Mouse (Mus musculus): ENCODE measurements at regions not wholly inside any gene's neighbourhood (a gene's known extent, or its start where the extent isn't known, plus 50 kb on each side); places are given as distances from the start of the nearest gene placed in this dataset.
"Not testable (repeated sequence)": the region's sequence is repeated elsewhere in the genome, so short reads cannot be mapped to it uniquely, and the experiment has no call there.

DNA sequence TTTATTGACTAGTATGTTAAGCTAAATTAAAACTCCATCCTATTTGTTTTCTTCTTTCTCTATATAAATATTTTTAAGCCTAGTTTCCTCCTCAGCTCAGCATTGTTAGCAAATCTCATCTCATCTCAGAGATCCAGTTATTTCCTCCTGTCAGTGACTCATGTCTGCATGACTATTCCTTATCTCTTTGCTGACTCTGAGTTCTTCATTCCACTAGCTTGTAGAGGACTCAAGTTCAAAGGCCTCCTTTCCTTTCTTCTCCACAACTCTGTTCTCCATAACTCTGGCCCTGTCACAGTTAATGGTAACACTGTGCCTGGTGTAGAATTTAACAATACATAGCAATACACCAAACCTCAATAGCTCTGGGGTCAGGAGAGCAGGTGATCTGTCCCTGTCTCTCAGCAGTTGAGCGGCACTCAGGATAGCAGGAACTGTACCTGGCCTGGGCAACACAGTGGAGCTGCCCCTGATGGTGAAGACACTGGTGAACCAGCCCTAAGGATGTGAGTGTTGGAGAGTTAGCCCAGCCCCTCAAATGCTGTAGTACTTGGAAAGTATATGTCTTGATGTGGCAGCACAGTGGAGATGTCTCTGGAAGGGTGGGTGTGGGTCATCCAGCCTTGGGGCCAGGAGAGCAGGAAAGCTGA lies 213.3 kb upstream of the Atp10a start:
- H3K36me3 ChIP-seq: no peaks in the 10 kb centered on the region
- no peak for ATAC-seq (ENCODE audit: insufficient number of reproducible peaks, low FRiP score, low TSS enrichment, low read depth)
- H3K4me3 ChIP-seq: no peak overlapping the region
- H3K27me3 ChIP-seq: no peaks in the 10 kb centered on the region
- no peaks in the 10 kb centered on the region for H3K4me1 ChIP-seq
- H3K9me3 ChIP-seq: no peaks in the 10 kb centered on the region
- no peak overlapping the region for H3K27ac ChIP-seq
- H3K9ac ChIP-seq: no peak overlapping the region
- no peak overlapping the region for H3K4me2 ChIP-seq
- 89% methylated on average over 1 of the region's 1 CpGs for WGBS

DNA sequence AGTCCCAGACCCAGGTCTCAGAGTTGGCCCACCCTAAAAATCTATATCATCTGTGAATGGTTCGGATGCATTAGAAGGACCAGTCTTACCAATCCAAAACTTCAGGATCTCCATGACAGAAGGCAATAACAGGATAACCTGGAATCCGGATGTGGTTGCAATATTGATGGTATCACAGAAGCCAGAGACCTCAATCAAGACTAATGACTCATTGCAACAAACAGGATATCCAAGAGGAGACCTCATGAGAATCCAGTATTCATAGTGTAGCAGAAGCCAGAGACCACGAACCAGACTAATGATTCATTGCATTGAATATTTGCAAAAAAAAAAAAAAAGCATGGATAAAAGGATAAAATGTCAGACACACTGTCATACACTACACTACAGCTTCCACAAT lies 212.7 kb upstream of the Atp10a start:
- no peaks in the 10 kb centered on the region for H3K27me3 ChIP-seq
- no peak for ATAC-seq (ENCODE audit: insufficient number of reproducible peaks, low FRiP score, low TSS enrichment, low read depth)
- no peaks in the 10 kb centered on the region for H3K4me1 ChIP-seq
- H3K4me3 ChIP-seq: no peak overlapping the region
- no peaks in the 10 kb centered on the region for H3K36me3 ChIP-seq
- no peak overlapping the region for H3K9ac ChIP-seq
- H3K27ac ChIP-seq: no peak overlapping the region
- H3K4me2 ChIP-seq: no peak overlapping the region
- WGBS: 81% methylated on average over 3 of the region's 3 CpGs
- no peaks in the 10 kb centered on the region for H3K9me3 ChIP-seq

DNA sequence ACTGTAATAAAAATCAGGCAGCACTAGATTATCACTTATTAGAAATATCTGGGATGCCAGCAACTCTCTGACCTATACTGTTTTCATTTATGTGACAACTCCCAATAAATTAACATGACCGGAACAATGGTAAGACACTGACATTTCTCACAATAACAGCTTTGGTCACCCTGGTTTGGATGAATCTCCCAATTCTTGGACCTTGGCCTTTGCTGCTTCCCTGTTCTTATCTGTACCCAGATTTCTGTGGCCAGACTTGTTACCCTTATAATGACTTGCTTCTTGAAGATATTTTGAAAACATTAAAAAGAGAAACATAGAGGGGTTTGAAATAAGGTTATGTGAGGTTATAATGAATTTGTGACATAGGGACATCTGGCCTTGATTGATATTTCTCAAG lies 210.2 kb upstream of the Atp10a start:
- Histone ChIP-seq H3K27ac (no peak overlapping the region), H3K4me1 (no peaks in the 10 kb centered on the region), H3K4me3 (no peak overlapping the region), H3K4me2 (no peak overlapping the region), H3K36me3 (no peaks in the 10 kb centered on the region), H3K27me3 (no peaks in the 10 kb centered on the region), H3K9ac (no peak overlapping the region), H3K9me3 (no peaks in the 10 kb centered on the region)
- 96% methylated on average over 1 of the region's 1 CpGs for WGBS
- ATAC-seq (ENCODE audit: insufficient number of reproducible peaks, low FRiP score, low TSS enrichment, low read depth): no peak

DNA sequence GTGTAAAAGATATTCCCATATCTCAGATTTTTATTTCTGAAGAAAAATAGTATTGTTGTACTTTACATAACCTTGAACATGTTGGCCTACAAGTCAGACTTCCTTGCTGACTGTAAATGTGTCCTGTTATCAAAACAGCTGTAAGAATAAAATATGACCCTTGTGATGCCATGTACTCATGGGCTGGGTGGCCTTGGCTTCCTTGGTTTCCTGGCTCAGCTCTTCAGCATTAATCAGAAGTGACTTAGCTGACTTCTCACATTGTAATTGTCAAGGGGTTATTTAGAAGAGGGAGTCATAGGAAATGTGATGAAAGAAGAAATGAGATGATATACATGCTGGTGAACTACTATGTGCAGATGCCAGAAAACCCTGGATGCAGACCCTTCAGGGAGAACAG lies 209.7 kb upstream of the Atp10a start:
- H3K4me1 ChIP-seq: no peaks in the 10 kb centered on the region
- H3K4me2 ChIP-seq: no peak overlapping the region
- ATAC-seq (ENCODE audit: insufficient number of reproducible peaks, low FRiP score, low TSS enrichment, low read depth): no peak
- H3K27ac ChIP-seq: no peak overlapping the region
- H3K27me3 ChIP-seq: no peaks in the 10 kb centered on the region
- H3K9me3 ChIP-seq: no peaks in the 10 kb centered on the region
- H3K9ac ChIP-seq: no peak overlapping the region
- no peaks in the 10 kb centered on the region for H3K36me3 ChIP-seq
- no peak overlapping the region for H3K4me3 ChIP-seq

DNA sequence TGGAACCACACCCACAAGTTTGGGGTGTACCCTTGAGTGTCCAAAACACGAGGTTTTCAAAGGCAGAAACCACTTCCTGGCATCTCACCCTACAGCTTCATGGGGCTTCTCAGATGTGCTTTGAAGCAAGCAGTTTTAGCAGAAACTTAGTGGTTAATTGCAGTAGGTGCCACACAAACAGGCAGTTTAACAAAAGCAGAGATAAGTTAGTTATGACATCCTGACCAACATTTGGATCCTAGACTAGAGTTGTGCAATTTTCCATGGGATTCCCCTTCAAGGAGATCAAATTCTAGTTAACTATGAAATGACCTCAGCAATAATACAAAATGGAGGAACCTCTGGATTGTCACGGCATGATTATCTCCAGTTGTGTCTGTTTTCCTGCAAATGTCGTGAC lies 207.2 kb upstream of the Atp10a start:
- Histone ChIP-seq H3K27me3 (no peaks in the 10 kb centered on the region), H3K9ac (no peak overlapping the region), H3K4me1 (no peaks in the 10 kb centered on the region), H3K36me3 (no peaks in the 10 kb centered on the region), H3K4me2 (no peak overlapping the region), H3K27ac (no peak overlapping the region), H3K9me3 (no peaks in the 10 kb centered on the region), H3K4me3 (no peak overlapping the region)
- WGBS: 55% methylated on average over 3 of the region's 3 CpGs
- no peak for ATAC-seq (ENCODE audit: insufficient number of reproducible peaks, low FRiP score, low TSS enrichment, low read depth)

DNA sequence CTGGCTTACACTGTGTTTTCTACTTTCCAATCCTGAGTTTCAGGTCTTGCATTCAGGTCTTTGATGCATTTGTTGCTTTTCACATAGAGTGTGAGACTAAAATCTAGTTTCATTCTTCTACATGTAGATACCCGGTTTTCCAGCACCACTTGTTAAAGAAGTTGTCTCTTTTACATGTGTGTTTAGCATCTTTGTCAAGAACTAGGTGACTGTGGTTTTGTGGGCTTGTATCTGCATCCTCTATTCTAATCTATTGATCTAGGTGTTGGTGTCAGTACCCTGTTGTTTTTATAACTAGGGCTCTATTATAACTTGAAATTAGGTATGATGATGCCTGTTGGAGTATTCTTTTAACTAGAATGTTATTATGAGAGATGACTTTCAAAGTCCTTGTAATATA lies 204.0 kb upstream of the Atp10a start:
- Histone ChIP-seq H3K4me1 (no peaks in the 10 kb centered on the region), H3K27ac (no peak overlapping the region), H3K4me2 (no peak overlapping the region), H3K9me3 (no peaks in the 10 kb centered on the region), H3K36me3 (no peaks in the 10 kb centered on the region), H3K27me3 (no peaks in the 10 kb centered on the region), H3K9ac (no peak overlapping the region), H3K4me3 (no peak overlapping the region)
- 61% methylated on average over 1 of the region's 1 CpGs for WGBS
- ATAC-seq (ENCODE audit: insufficient number of reproducible peaks, low FRiP score, low TSS enrichment, low read depth): no peak

DNA sequence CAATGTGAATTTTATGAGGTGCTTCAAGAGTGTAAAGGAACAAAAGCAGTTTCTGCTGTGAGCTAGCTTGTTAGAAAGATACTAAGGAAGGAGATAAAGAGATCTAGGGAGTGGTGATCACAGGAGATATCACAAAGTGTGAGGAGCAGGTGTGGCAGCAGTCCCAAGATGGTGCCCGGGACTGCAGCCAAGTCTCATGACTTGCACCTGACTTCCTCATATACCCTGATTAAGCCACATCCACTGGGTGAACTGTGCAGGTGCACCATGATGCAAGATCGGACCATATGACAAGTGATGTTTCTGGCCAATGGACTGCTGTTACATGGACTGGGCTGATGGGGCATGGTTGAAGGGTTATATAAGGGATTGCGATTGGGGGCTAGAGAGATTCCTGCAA lies 197.8 kb upstream of the Atp10a start:
- WGBS: 92% methylated on average over 3 of the region's 3 CpGs
- H3K36me3 ChIP-seq; H3K9ac ChIP-seq; ATAC-seq (ENCODE audit: insufficient number of reproducible peaks, low FRiP score, low TSS enrichment, low read depth); H3K9me3 ChIP-seq; H3K4me2 ChIP-seq; H3K4me1 ChIP-seq; H3K27ac ChIP-seq; H3K4me3 ChIP-seq; H3K27me3 ChIP-seq: not testable (repeated sequence)

DNA sequence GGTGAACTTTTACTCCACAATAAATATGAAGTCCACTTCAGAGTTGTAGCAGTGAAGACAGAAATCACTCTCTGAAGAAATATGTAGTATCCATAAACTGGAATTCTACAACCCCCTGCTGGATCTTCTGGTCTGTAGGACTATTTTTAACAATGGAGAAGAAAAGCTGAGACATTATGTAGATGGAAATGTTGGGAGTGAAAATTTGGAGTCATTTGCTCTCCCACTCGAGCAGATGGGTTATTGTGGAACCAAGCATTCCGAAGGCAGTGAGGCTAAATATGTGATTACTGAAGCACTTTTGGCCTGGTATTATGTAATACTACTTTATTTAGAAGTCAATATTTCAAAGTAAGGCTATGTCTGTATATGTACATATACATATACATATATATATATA lies 195.0 kb upstream of the Atp10a start:
- no peaks in the 10 kb centered on the region for H3K36me3 ChIP-seq
- ATAC-seq (ENCODE audit: insufficient number of reproducible peaks, low FRiP score, low TSS enrichment, low read depth): no peak
- no peaks in the 10 kb centered on the region for H3K4me1 ChIP-seq
- H3K27me3 ChIP-seq: no peaks in the 10 kb centered on the region
- no peaks in the 10 kb centered on the region for H3K9me3 ChIP-seq
- no peak overlapping the region for H3K27ac ChIP-seq
- H3K9ac ChIP-seq: no peak overlapping the region
- 82% methylated on average over 2 of the region's 2 CpGs for WGBS
- no peak overlapping the region for H3K4me3 ChIP-seq
- H3K4me2 ChIP-seq: no peak overlapping the region

DNA sequence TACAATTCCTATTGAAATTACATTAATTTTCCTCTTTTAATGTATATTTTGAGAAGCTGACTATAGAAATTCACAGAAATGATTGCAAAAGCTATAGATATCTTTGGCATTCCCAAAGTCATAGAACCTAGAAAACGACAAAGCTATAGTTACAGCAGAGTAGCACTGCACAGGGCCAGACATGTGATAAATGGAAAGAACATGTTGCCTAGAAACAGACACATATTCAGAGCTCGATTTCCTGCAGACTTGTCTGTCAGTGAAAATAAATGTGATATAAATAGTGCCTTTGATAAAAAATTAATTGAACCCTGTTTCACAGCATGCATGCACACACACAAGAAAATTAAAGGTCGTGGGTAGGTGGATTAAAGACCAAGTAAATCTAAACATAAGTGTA lies 182.8 kb upstream of the Atp10a start:
- no peak overlapping the region for H3K27ac ChIP-seq
- 50% methylated on average over 3 of the region's 3 CpGs for WGBS
- H3K9ac ChIP-seq: no peak overlapping the region
- H3K36me3 ChIP-seq: no peaks in the 10 kb centered on the region
- H3K27me3 ChIP-seq: no peaks in the 10 kb centered on the region
- no peak overlapping the region for H3K4me2 ChIP-seq
- H3K9me3 ChIP-seq: no peaks in the 10 kb centered on the region
- ATAC-seq (ENCODE audit: insufficient number of reproducible peaks, low FRiP score, low TSS enrichment, low read depth): no peak
- no peak overlapping the region for H3K4me3 ChIP-seq
- H3K4me1 ChIP-seq: no peaks in the 10 kb centered on the region

DNA sequence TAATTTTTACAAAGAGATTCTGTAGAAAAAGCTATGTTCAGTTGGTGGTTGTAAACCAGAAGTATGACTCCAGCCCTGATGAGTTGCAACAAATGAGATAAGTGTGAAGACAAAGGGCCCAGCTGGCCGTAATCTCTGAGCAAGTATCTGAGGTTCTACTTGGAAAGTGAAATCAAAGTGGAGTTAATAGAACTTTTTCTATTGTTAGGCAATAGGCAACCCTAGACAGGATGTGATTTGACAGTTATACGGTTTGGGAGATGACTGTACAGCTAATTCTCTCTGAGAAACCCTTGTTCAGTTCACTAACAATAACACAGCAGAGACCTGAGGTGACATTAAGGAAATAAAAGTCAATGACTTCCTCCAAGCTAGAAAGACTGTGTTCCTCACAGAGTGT lies 180.8 kb upstream of the Atp10a start:
- H3K9me3 ChIP-seq: no peaks in the 10 kb centered on the region
- H3K36me3 ChIP-seq: no peaks in the 10 kb centered on the region
- ATAC-seq (ENCODE audit: insufficient number of reproducible peaks, low FRiP score, low TSS enrichment, low read depth): no peak
- no peaks in the 10 kb centered on the region for H3K27me3 ChIP-seq
- H3K27ac ChIP-seq: no peak overlapping the region
- H3K9ac ChIP-seq: no peak overlapping the region
- 71% methylated on average over 2 of the region's 2 CpGs for WGBS
- H3K4me2 ChIP-seq: no peak overlapping the region
- H3K4me1 ChIP-seq: no peaks in the 10 kb centered on the region
- H3K4me3 ChIP-seq: no peak overlapping the region

DNA sequence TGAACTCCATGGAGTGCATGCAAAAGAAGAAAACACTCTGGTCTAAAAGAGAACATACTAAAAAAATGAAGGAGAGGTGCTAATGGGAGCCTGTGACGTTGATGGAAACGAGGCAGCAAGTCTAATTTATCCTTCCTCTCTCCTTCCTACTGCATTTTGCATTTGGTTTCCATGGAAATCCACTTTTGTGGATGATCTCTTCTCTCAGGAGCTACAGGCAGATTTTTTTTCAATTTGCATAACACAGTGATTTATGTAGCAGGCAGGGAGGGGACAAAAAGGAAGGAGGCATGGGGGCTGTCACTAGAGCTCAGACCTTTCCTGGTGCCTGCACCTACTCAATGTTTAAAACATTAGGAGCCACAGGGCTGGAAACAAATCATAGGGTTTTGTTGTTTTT lies 167.7 kb upstream of the Atp10a start:
- 77% methylated on average over 2 of the region's 2 CpGs for WGBS
- Histone ChIP-seq H3K9me3 (no peaks in the 10 kb centered on the region), H3K4me2 (no peak overlapping the region), H3K4me1 (no peaks in the 10 kb centered on the region), H3K36me3 (no peaks in the 10 kb centered on the region), H3K27ac (no peak overlapping the region), H3K27me3 (no peaks in the 10 kb centered on the region), H3K4me3 (no peak overlapping the region), H3K9ac (no peak overlapping the region)
- no peak for ATAC-seq (ENCODE audit: insufficient number of reproducible peaks, low FRiP score, low TSS enrichment, low read depth)
